Mouse (Mus musculus): ENCODE data around the gene Olfr1289.

The Olfr1289 gene

GRCm38 (mm10) chr2:111480519-111480918 is at the start of gene Olfr1289:
Gene Olfr1289 (plus strand): TSS chr2:111480819.
- no peak for DNase-seq (ENCODE audit: low spot score)

DNA sequence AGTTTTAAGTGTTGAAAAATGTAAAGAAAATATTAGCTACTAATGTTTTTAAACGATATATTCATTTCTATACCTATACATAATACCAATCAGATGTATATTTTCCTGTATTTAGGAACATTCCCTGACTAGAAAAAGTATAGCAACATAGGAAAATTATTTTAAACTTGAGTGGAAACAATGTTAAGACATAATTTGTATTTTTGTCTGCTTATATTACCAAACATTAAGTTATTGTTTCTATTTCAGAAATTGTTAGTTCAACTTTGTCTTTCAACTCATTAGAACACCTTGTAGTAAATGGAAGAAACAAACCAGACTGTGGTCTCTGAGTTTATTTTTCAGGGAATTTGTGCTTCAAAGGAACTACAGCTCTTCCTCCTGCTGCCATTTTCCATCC is 31.8 kb upstream of the Olfr1289 start, which contains the start of gene Olfr1287:
Gene Olfr1287, plus strand, starts transcription at position 301 of the 400 bp plus-strand sequence.
- no peak for DNase-seq (ENCODE audit: low spot score)

GRCm38 (mm10) chr2:111473801-111474200 is 6.8 kb upstream of the Olfr1289 start, which contains the start of gene Olfr1288:
Gene Olfr1288 (plus strand): TSS chr2:111474101.
- no peak for DNase-seq (ENCODE audit: low spot score)

DNA sequence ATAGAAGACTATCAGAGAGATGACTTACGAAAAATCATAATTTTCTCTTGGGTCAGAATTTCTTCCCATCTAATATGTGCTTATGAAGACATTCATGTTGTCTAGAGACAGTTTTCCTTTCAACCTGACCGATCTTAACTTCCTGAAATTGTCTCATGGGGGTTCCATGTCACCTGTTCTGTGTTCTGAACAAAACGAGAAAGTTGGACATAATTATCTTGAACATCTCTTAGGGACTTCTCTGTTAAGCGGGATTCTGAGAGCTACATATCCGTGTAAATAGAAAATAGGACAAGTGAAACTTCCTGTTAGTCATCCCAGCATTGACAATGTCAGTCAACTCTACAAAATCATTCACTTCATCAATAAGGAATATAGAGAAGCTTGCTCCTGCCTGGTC is 13.1 kb downstream of the Olfr1289 start, which contains the start of gene Olfr1290:
Gene Olfr1290, minus strand, starts transcription at position 101 of the 400 bp plus-strand sequence.
- no peak for DNase-seq (ENCODE audit: low spot score)

GRCm38 (mm10) chr2:111496880-111497279 is 16.3 kb downstream of the Olfr1289 start, which contains the start of gene Olfr1291-ps1:
Gene Olfr1291-ps1 (plus strand): TSS chr2:111497180.
- DNase-seq (ENCODE audit: low spot score): no peak

DNA sequence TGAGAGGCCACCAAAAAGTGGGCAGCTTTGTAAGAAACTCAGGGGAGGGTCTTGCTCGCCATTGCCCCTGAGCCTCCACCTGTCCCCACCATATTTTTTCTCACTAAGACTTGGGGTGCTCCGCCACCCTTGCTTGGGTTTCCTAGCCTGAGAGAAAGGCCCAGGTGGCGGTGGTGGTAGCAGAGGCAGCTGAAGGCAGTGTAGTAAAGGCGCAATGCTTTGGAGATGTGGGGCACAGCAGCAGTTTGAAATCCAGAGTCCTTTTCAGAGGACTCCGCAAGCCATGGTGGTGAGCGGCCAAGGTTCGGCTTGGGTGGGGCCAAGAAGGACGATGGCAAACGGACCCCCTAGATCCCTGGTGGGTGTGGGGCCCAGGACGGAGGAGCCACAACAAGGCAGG is 36.8 kb downstream of the Olfr1289 start:
- no peak for DNase-seq (ENCODE audit: low spot score)

DNA sequence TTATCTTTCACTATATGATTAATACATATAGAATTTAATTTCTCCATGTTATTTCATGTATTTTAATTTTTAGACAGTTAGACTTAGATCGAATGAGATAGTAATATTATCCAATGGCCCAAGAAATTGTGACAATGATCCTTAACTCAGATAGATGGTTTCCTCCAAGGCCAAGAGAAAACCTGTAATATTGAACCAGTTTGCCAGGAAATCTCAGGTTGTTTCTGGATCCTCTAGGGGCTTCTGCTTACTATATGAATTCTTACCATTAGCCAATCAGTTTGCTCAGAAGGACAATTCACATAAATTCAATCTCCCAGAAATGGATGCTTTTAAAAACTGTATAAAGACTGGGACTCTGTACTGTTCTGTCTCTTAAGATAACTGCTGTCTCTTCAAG is 44.3 kb downstream of the Olfr1289 start, which contains the start of gene Olfr1293-ps:
Gene Olfr1293-ps, plus strand, starts transcription at position 301 of the 400 bp plus-strand sequence.
- DNase-seq (ENCODE audit: low spot score): no peak

Measured in layer of hippocampus, adult 9-10 months (tissue).